Mouse (Mus musculus) fat pad, adult 2 months (tissue): ENCODE data around the gene Ktn1.
A peak's percentile ranks its signal among the peaks of the same experiment; 100 is the strongest.

Experiments used
- DNase-seq: peaks from one replicate; pipeline ENCODE4 v3.0.0-alpha.2; 2011; ENCODE audit warnings: low read depth, low spot score; ENCODE audit errors: extremely low read depth

Gene Ktn1

GRCm38 (mm10) chr14:47648218-47648617 lies at the start of gene Ktn1:
TSS of gene Ktn1 (plus strand) at chr14:47648448.
- no peak for DNase-seq

GRCm38 (mm10) chr14:47613254-47613653 lies 35.0 kb upstream of the Ktn1 start:
- no peak for DNase-seq

GRCm38 (mm10) chr14:47618891-47619290 lies 29.4 kb upstream of the Ktn1 start:
- no peak for DNase-seq

DNA sequence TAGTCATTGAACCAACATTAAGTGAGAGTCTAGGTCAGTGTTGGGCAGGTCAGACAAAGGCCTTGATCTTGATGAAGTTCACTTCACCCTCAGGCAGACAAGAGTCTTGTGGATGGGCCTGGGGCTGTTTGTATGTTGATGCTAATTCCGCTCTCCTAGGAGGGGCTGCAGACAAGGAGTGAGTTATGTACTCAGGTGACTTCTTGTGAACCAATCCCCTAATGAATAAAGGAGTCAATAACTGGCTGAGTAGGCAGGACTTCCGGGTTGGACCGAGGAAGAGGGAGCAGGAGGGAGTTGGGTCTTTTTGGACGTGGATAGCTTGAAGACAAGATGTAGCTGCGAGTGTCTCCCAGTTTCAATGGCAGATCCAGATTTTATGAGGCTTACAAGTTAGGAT lies 26.3 kb upstream of the Ktn1 start:
- no peak for DNase-seq

DNA sequence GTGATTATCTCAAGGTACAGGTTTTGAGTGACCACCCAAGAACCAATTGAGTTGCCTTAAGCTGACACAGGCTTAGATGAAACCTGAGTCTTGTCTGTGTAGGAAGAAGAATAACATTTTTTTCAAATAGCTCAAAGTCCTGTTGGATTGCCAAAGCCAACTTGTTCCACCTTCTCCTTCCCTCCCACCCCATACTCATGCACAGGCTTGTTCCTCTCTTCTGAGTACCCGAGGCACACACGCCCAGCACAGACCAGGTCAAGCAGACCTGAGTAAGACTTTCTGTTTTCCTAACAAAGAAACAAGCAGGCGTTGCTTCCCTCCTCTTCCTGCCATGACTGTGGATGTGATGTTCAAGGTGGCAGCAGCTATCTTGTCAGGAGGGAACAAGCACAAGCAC lies 23.4 kb upstream of the Ktn1 start:
- DNase-seq = peak; percentile 88

- no peak for DNase-seq
Measured at GRCm38 (mm10) chr14:47626143-47626542, 22.1 kb upstream of the Ktn1 start.

DNA sequence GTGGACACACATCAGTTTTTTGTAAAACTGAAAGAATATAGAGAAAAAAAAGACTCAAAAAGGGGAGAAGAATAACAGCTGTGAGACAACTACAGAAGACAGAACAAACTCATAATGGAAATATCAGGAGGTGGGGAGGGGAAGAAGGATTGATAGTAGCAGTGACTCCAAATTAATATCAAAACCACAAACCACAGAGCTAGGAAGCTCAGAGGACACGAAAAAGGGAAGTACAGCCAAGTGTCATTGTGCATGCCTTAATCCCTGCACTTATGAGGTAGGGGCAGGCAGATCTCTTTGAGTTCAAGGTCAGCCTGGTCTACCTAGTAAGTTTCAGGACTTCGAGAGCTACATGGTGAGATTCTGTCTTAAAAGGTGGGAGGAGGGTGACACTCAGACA lies 21.4 kb upstream of the Ktn1 start:
- DNase-seq = no peak

- DNase-seq = no peak
Measured at GRCm38 (mm10) chr14:47627360-47627759, 20.9 kb upstream of the Ktn1 start.

DNA sequence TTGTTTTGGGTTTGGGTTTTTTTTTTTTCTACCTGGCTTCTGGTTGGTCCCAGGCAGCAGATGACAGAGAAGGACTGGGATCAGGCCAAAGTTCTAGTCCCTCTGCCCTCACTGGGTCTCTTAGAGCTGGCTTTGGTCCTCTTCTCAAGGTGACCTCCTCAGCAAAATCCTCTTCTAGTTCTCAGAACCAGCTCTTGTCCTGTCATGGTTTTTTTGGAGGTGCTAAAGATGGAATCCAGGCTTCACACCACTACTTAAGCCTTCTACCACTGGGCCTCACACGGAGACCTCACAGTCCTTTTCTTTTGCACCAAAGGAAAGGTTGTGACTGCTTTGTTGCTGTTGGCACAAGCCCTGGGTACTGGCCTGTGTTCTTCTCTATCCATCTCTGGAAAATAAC lies 15.8 kb upstream of the Ktn1 start:
- DNase-seq = no peak

DNA sequence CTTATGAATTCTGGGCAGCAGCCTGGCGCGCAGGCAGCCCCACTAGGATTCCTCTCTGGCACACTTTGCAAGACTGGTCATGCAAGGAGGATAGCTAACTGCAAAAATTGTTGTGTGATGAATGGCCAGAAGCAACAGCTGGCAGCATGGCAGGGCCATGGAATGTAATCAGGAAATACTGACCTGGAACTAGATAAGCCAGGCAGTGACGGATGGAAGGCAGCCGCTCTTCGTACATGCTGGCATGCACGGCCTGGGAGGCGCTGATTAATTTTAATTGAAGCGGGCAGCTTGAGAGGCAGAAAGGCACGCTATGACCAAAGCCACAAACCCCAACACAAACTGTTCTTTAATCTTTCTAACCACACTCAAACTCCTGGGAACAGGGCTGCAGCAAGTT lies 13.8 kb upstream of the Ktn1 start:
- DNase-seq = no peak

- DNase-seq = no peak
Measured at GRCm38 (mm10) chr14:47634846-47635245, 13.4 kb upstream of the Ktn1 start.

- DNase-seq = no peak
Measured at GRCm38 (mm10) chr14:47638316-47638895, 9.8 kb upstream of the Ktn1 start.

DNA sequence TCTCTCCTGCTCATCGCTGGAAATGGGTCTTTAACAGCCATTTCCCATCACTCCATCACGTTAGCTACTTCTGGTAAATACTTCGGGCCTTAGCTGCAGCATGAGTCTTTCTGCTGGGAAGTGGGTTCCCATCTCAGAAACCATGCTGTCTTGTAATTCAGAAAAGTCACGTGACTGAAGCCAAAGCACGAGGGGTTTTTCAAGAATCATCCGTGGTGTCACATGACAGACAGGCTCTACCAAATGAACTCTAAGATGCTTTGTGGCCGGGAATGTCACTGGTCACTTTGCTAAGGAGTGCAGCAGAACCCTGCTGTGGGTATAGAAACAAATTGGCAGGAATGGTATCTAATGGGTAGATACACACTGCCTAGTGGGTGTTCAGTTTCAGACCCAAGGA lies 2.6 kb upstream of the Ktn1 start:
- no peak for DNase-seq

DNA sequence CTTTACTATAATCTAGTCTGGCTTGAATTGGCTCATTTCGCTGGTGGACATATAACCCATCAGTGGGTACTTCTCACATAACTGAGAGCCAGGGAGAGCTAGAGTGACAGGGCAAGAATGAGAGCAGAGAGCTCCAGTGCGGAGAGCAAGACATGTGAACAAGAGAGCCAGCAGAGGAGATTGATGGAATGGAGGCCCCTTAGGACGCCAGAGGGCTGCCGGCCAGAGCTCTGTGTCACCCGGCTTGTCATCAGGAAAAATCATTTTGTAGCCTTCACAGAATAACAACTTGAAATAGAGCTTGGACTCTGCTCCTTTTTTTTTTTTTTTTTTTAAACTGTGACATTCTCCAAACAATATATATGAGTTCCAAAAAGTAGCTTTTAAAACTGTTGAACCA lies 2.0 kb upstream of the Ktn1 start:
- no peak for DNase-seq

- DNase-seq = no peak
Measured at GRCm38 (mm10) chr14:47646696-47647516, 1.3 kb upstream of the Ktn1 start.

GRCm38 (mm10) chr14:47648706-47649630 lies 720 bp downstream of the Ktn1 start:
- no peak for DNase-seq

GRCm38 (mm10) chr14:47649631-47650337 lies 1.5 kb downstream of the Ktn1 start:
- DNase-seq = no peak

DNA sequence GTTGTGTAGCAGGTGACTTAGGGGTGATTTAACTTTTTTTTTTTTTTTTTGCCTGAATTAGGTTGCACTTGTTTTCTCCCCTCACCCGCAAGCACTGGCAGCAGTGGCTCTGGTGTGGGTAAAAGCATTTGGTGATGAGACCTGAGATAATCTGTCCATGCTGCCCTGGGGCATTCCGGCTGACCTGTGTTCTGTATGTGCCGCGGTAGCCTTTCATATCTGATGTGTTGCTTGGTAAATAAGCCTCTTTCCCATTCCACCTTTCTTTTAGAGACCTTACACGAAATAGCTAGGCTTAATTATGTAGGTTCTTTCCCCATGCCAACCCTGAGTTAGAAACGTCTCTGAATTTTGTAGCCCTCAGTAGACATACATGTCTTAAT lies 2.1 kb downstream of the Ktn1 start:
- DNase-seq = no peak

- no peak for DNase-seq
Measured at GRCm38 (mm10) chr14:47651272-47651671, 3.0 kb downstream of the Ktn1 start.

- DNase-seq = no peak
Measured at GRCm38 (mm10) chr14:47655444-47655843, 7.2 kb downstream of the Ktn1 start.

DNA sequence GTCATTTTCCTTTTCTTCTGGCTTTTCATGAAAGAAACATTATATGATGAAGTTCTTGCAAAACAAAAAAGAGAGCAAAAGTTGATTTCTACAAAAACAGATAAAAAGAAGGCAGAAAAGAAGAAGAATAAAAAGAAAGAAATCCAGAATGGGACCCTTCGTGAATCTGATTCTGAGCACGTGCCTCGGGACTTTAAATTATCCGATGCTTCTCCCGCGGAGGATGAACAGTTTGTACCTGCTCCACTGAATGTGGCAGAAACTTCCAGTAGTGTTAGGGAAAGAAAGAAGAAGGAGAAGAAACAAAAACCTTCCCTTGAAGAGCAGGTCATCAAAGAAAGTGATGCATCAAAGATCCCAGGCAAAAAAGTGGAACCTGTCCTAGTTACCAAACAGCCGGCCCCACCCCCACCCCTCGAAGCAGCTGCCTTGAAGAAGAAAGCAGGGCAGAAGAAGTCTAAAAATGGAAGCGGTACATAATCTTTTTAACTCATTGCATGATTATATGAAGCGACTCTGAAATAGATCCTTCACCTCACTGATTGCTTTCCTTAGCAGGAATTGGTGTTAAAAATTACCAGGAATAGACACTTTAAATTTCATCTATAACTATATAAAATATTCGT lies 15.7 kb downstream of the Ktn1 start:
- no peak for DNase-seq
